Mouse (Mus musculus) liver, embryonic 14.5 days (tissue): ENCODE data around the gene Rsl24d1.

Experiments used
- CTCF ChIP-seq: IDR thresholded peaks from 2 replicates; pipeline ENCODE4 v1.5.1; 2016; ENCODE audit warnings: antibody characterized with exemption, low read depth, control low read depth
- EP300 ChIP-seq: IDR thresholded peaks from 2 replicates; pipeline ENCODE4 v1.6.1; 2016; ENCODE audit warnings: antibody characterized with exemption, low read depth

GRCm38 (mm10) chr9:73105771-73106170 is 7.5 kb upstream of the Rsl24d1 start:
- no peak for TF ChIP-seq EP300
- TF ChIP-seq CTCF = no peak
